Mouse (Mus musculus): ENCODE data around the gene Nenf.

Nenf gene

DNA sequence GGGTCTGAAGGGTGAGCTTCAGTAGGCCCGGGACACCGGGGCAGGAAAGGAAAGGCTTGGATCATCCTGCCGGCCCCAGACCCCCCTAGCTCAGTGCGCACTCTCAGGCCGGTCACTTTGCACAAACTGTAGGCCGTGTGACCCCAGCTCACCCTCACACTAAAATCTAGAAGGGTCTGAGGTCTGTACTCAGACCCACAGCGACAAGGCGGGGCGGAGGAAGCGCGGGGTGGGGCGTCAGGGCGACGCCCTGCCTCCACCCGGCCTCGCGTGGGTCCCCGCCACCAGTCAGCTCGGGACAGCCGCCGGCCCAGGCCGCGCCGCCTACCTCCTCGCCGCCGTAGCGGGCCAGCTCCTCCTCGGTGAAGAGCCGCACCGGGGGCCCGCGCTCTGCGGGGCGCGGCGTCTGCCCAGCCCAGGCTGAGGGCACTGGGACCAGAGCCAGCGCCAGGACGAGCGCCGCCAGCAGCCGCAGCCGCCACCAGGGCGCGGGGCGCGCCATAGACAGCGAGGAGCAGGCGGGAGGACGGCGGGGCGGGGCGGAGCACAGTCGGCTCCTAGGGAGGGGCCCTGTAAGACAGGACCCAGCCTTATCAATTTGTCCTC, at the start of gene Nenf:
Gene Nenf, minus strand, starts transcription at position 604 of the 606 bp plus-strand sequence.
- DNase-seq (ENCODE audit: low spot score): peak; percentile 79

DNA sequence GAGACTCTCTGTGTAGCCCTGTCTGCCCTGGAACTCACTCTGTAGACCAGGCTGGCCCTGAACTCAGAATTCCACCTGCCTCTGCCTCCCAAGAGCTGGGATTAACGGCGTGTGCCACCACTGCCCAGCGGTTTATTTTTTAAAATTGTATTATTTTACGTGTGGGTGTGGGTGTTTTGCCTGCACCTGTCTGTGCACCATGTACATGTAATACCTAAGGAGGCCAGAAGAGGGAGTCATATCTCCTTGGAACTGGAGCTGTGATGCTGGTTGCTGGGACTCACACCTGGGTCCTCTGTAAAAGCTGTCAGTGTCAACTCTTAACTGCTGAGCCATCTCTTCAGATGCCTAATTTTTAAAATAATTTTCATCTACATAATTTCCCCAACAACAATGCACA, 46.5 kb upstream of the Nenf start:
- no peak for DNase-seq (ENCODE audit: low spot score)

DNA sequence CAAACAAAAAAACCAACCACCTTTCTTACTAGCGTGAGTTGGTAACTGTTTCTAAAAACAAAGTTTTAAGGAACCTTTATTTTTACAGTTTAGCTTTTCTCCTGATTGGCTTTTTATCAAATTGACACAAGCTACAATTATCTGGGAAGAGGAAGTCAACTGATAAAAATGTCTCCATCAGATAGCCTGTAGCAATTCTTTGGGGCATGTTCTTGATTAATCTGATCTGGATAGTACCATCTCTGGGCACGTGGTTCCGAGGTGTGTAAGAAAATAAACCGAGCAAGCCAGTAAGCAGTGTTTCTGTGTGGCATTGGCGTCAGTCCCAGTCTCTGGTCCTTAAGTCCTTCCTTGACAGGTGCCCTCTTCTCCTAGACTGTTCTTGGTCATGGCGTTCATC, 44.4 kb upstream of the Nenf start:
- DNase-seq (ENCODE audit: low spot score): no peak

DNA sequence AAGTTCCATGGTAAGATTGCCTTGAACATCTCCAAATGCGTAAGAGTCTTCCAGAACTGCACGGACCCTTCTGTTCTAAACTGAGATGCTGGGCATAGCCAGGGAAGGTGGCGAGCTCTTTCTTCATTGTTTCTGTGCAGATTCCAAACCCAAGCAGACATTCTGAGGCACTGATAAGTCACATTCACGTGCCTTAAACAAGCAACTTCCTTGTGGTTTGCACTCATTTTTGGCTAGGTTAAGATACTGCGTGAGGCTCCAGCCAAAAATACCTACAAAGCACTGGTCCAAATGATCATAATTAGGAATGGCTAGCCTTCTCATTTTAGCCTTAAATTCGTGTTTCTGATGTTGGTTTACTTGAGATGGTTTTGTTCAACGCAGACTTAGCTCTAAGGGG, 41.5 kb upstream of the Nenf start:
- DNase-seq (ENCODE audit: low spot score): no peak

DNA sequence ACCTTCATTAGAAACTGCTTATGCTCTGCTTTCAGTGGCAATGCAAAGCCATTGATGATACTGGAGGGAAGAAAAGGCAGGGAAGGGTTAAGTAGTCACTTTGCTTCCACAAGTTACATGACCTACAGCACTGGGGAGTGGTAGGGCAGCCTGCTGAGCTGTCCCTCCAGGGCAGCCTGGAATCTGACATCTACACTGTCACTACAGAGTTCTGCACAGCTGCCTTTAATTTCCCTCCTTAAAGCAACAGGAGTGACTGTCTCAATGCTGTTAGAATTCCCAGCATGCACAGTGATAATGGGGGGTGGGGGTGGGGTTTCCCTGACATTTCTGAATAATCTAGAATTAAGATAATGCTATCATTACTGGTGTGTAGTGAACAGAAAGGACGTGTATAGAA, 38.9 kb upstream of the Nenf start:
- no peak for DNase-seq (ENCODE audit: low spot score)

DNA sequence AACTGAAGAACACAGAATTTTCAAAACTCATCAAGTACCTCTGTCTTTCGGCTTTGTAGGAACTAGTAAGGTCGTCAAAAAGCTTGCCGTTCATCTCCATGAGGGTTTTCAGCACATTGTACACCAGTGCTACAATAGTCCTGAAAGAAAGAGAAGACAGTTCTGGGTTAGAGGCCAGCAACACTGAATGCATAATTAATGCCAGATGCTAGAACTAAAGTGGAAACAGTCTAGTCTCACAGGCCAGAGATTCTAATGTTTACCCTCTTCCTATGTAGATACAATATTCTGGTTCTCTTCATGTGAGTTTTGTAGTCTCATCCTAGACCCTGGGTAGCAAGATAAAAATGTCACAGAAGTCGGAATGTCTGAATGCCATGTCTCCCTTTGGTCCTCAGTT, 35.8 kb upstream of the Nenf start:
- no peak for DNase-seq (ENCODE audit: low spot score)

DNA sequence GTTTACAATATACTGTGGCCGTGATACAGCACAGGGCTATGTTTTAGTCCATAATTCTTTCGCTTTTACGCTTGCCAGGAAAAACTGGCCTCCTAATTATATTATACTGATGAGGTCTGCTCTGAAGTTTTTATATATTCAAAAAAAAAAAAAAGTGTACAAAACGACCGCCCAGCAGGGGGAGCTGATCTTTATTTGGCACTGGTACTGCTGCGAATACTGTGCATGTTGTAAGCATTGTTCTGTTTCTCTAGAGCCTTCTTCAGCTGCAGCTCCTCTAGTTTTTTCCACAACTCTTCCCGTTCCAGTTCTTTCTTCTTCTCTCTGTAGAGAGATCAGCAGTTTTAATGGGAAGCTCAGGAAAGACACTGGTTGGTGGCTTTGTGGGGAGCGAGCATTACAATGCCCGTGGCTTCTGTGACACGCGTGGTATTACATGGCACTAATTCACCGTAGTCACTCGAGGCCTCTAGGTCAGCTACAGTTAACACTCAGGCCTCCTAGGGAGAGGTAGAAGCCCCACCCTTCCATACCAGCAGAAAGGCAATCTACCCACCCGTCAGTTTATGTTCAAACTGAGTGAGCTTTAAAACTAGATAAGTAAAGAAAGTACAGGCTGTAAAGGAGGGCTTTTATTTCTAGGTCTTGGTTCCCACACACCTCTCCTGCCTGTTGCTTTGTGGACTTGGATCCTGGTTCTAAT, 34.9 kb upstream of the Nenf start:
- peak; percentile 61 for DNase-seq (ENCODE audit: low spot score)

DNA sequence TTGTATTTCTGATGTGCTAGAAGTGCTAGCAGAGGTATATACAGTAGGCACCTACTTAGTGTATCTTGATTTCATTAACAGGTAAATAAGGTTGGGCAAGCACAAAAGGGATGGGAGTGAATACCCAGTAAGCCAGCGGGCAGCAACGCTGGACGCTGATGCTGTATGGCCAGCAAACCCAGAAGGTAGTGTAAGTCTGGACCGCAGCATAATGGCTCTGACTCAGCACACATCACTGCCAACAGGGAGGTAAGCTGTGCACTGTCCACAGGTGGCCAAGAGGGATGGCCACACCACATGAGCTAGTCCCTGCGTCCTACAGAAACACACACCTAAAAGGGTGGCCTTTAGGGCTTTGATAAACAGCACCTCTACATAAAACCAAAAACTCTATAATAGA, 32.4 kb upstream of the Nenf start:
- DNase-seq (ENCODE audit: low spot score): no peak

DNA sequence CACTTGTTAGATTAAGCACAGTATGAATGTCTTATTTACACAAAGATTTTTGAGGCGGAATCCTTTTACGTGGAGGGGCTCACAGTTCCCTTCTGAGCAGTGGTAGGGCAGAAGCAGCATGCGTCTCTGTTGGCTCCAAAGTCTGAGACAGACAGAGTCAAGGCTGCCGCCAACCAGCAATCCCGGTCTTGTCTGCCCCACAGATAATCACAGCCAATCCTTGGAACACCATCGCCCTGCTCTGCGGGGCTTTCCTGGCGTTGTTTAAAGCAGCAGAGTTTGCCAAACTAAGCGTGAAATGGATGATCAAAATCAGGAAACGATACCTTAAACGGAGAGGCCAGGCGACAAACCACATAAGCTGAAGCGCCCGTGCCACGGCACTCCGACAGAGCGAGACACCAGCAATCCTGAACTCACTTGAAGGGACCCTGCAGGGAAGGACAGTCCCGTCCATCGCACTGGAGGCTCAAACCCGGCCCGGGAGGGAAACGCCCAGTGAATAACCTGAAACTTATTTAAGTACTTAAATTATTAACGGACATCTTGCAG, 31.6 kb upstream of the Nenf start:
- DNase-seq (ENCODE audit: low spot score): no peak

DNA sequence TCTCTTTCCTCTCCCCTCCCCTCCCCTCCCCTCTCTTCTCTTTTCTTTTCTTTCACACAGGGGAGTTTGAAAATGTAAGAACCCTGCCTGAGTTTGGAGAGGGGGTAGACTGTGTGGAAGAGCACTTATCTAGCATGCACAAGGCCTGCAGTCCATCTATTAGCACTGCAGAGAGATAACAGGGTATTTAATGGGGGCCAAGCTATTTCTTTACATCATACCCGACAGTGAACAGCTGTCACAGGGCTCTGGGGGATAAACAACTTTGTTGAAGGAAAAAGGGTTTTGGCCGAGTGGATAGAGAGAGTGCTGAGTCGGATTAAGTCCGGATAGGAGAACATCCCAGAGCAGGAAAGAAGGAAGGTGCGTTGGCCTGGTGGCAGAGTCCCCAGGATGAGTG, 31.0 kb upstream of the Nenf start:
- no peak for DNase-seq (ENCODE audit: low spot score)

DNA sequence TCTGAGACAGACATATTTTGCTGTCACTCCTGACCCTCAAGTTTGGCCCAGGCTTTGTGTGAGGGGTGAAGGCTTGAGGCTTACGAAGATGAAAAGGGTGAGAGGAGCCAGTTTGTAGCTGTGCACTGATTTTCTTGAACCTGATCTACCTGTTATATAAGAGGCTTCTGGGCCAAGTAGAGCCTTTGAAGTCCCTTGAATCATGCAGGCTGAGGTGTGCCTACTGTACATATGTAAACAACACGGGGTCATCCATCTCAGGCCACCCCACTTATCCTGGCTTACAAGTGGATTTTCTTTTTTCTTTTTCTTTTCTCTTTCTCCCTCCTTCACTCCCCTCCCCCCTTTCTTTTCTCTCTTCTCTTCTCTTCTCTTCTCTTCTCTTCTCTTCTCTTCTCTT, 30.6 kb upstream of the Nenf start:
- DNase-seq (ENCODE audit: low spot score): no peak

DNA sequence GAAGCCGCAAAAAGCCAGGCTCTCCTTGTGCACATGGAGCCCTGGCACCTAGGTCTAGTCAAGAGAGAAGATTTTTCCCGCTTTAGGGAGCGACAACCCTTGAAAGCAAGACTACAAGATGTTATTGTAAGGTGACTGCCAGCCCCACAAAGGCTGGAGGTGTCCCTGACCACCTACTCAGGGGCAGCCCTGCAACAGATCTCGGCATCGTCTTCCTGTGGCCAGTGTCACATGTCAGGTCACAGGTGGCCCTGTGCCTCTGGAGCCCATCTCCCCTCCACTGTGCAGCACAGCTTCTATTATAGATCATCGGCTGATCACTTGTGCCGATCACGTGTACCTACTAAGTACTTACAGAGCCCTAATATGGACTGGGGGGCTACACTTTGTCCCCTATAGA, 29.6 kb upstream of the Nenf start:
- DNase-seq (ENCODE audit: low spot score): no peak

DNA sequence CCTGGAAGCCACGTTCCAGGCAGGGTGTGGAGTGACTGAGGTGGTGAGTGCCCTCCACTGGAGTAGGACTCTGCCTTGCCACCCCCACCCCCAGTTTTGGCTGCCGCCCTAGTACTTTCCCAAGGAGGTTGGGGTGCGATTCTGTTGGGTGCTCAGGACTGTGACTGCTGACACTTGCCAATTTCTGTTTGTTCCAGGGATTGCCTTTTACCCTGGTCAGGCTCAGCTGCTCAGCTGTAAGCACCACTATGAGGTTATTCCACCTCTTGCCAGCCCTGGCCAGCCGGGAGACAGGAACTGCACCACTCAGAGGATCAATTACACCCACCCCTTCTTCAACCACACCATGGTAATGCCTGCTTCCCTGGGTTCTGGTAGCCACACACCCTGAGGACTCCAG, 22.5 kb upstream of the Nenf start:
- no peak for DNase-seq (ENCODE audit: low spot score)

DNA sequence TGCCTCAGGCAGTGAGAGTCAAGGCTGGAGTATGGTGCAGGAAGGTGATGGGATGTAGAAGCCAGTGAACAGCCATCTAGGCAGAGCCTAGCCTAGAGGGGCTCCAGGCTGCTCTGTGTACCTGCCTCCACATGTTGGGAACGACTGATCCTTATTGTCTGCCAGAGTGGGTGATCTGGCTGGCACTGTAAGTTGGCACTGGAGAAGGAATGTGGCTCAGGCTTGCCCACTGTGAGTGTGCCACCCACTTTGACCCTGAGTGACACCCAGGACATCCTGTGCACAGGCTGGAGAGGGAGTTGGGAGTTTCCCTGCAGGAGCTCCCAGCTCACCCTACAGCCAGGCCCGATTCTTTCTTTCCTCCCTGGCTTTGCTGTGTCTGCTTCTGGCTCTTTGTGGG, 21.9 kb upstream of the Nenf start:
- no peak for DNase-seq (ENCODE audit: low spot score)

DNA sequence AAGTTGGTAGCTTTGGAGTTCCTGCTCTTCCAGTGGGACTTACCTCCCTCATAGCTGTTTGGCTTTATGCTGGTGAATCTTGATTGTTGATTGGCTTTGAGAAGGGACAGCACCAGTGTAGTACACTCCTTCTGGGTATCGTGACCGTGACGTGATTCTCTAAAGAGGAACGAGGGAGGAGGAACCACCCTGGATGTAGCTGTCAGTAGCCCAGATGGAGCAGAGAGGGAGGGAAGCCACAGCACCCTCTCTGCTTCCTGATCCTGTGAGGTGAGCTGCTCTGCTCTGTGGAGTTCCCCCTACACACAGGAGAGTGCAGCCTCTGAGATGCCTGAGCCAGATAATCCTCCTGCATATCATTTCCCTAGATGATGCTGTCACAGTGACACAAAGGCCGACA, 16.5 kb upstream of the Nenf start:
- no peak for DNase-seq (ENCODE audit: low spot score)

DNA sequence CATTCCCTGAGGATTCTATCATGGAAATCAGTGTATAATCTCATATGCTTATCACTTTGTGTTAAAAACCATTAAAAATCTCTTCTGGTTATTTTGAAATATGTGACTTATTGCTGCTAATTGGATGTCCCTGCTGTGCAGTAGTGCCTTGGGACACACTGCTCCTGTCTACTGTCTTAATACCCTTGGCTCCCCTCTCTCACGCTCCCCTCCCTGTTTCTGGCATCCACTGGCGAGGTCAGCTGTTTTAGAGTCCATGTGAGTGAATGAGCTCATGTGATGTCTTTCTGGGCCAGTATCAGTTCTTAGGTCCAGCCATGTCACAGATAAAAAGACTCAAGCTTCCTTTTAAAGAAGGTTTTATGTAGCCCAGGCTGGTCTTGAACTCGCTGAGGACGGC, 12.4 kb upstream of the Nenf start:
- DNase-seq (ENCODE audit: low spot score): no peak

DNA sequence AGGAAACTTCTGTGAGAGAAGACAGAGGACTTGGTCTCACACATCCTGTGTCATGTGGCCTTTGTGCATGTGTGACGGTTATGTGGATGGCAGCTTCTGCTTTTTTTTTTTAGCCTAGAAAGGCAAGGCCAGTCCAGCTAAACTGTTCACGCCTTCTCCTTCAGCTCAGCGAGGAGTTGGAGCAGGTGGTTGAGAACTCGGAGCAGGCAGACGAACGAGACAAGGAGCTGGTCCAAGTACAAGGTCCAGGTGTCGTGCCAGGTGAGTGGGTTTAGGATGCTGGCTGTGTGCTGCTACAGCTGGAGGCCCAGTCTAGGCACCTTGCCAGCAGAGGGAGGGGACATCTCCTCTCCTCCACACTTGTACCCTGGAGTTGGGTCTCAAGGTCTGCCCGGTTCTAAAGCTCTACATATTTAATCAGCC, 10.0 kb upstream of the Nenf start:
- DNase-seq (ENCODE audit: low spot score): no peak

DNA sequence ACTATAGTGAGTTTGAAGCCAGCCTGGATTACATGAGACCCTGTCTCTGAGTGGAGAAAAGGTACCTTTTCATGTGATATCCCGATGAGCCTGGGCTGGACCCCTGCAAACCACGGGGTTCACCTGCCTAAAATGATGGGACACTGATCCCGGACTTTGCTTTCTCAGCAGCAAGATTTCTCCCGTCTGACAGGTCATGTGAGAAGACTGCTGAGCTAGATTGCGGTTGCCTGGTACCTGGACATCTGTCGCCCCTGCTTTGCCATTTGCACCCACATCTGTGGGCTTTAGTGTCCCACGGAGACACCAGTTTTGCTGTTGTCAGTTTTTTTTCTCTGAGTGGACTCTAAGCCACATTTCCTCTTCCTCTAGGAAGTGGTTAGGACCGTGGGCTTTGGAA, 9.3 kb upstream of the Nenf start:
- DNase-seq (ENCODE audit: low spot score): no peak

DNA sequence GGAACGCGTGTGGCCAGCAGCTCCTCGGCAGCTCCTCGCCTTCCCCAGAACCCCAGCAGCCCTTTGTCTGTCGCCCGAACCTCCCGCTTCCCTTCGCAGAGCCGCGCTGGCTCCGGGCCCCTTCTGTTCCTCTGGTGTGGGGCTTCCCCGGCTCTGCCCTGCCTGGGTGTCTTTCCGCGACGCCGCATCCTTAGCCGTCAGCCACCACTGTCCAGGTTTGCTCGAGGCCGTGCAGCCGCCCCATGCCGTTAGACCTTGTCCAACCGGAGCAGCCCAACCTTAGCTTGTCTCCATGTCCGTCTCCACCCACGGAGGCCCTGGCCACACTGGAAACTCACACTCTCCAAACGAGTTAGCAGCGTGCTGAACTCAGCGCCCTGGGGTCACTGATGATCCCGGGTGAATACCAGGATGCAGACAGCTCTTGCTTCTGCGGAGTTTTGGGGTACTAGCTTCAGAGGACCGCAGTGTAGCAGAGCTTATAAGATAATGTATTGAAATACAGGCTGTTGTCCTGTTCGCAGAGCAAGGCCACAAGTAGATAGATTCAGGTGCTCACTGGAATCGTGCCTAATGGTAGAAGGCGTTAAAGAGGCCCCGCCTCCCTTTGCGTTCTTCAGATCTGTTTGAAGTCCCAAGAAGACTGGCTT, 8.4 kb upstream of the Nenf start:
- DNase-seq (ENCODE audit: low spot score): peak; percentile 30

DNA sequence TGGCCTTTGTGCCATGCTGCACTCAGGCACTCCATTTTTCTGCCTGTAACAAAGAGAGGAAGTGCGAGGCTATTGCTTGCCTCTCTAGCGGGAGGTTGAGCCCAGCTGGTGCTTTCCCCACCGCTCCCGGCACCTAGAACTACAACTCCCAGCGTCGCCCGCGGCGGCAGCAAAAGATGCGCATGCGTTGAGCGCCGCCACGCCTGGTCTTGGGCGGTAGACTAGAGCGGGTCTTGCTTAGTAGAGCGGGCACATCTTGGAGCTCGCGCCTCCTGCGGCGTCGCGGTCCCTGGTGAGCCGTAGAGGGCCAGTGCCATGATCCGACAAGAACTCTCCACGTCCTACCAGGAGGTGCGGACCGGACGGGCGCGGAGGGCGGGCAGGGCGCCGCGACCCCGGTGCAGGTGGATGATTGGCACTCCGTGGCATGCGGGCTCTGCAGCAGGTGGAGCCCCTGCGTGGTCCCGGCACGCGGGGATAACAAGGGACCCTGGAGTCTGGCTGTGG, 7.8 kb upstream of the Nenf start, which contains the start of gene Tmem206:
Gene Tmem206, plus strand, starts transcription at position 187 of the 507 bp plus-strand sequence.
- DNase-seq (ENCODE audit: low spot score): peak; percentile 94

DNA sequence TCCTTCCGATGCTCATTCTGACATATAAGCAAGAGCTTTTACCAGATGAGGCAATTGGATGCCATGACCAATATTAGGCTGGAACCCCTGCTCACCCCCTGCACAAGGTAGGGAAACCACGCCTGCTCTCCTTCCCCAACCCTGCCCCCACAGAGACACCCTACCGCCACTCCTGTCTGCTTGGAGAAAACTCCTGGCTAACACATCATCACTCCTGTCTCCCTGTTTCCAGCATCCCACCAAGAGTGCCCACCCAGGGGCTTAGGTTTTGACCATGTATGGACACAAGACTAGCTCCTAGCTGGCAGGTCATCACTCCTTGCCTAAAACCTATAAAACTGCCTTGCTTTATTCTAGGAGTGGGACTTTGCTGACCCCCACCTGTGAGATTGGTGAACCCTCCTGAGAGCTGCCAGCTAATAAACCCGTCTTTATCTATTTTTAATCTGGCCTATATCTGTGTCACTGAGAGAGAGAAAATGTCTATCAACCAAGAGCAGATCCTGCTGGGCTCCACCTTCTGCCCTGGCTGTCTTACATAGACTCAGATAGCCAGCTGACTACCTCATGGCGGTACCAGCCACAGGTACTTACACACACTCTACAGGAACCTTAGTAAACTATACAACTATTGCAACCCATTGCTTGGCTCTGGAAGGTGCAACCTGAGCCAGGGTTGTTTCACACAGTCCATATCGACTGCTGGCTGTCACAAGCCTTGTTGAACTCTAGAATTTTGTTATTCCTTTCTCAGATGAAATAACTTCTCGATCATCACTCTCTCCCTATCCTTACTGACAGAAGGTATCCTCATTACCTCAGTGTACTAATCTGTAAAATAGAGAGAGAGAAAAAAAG, 7.0 kb upstream of the Nenf start:
- no peak for DNase-seq (ENCODE audit: low spot score)

DNA sequence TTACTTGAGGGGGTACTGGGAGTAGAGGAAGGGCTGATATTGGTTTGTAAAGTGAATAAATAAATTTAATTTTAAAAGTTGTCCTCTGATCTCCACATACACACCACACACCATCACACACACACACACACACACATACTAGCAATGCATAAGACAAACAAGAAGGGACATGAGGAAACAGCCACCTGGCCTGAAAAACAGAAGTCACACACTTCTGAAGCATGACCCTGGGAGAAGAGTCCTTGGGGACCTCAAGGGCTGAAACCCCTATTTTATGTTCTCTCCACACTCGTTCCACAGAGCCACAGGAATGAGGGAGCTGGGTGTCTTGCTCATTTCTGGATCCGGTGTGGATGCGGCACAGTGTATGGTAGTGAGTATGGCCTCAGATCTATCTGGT, 5.4 kb upstream of the Nenf start:
- no peak for DNase-seq (ENCODE audit: low spot score)

All from urinary bladder, postnatal 14 days (tissue).